Mouse (Mus musculus): ENCODE data around the gene Cyp4f13. TPM values are rescaled to one million over a fixed set of nuclear protein-coding genes. Genes with fewer than 3 reads are reported as not detected.

The Cyp4f13 gene
- polyA plus RNA-seq, 1 experiment = 53.3 TPM

- Histone ChIP-seq H3K4me3 (ENCODE audit: insufficient read depth, low read length) (no peak overlapping the region), H3K4me1 (ENCODE audit: control insufficient read depth, insufficient read depth, low read length) (no peaks in the 10 kb centered on the region), H3K27ac (ENCODE audit: insufficient read depth, low read depth, low read length) (no peak overlapping the region)
- no peak for TF ChIP-seq POLR2A (IDR thresholded peaks at IDR 0.05; ENCODE audit: borderline replicate concordance, low read depth, low read length)
- no peak for TF ChIP-seq CTCF (IDR thresholded peaks at IDR 0.05; ENCODE audit: low read depth, low read length)
Measured at GRCm38 (mm10) chr17:32916075-32916474, 31.1 kb downstream of the Cyp4f13 start.

- TF ChIP-seq POLR2A (IDR thresholded peaks at IDR 0.05; ENCODE audit: borderline replicate concordance, low read depth, low read length) (no peak), CTCF (IDR thresholded peaks at IDR 0.05; ENCODE audit: low read depth, low read length) (no peak)
- no peak overlapping the region for H3K4me3 ChIP-seq (ENCODE audit: insufficient read depth, low read length)
- no peaks in the 10 kb centered on the region for H3K4me1 ChIP-seq (ENCODE audit: control insufficient read depth, insufficient read depth, low read length)
- no peak overlapping the region for H3K27ac ChIP-seq (ENCODE audit: insufficient read depth, low read depth, low read length)
Measured at GRCm38 (mm10) chr17:32906172-32906571, 41.0 kb downstream of the Cyp4f13 start.

GRCm38 (mm10) chr17:32905239-32905638 is 42.0 kb downstream of the Cyp4f13 start:
- Histone ChIP-seq H3K4me1 (ENCODE audit: control insufficient read depth, insufficient read depth, low read length) (no peaks in the 10 kb centered on the region), H3K4me3 (ENCODE audit: insufficient read depth, low read length) (no peak overlapping the region), H3K27ac (ENCODE audit: insufficient read depth, low read depth, low read length) (no peak overlapping the region)
- TF ChIP-seq POLR2A (IDR thresholded peaks at IDR 0.05; ENCODE audit: borderline replicate concordance, low read depth, low read length) (no peak), CTCF (IDR thresholded peaks at IDR 0.05; ENCODE audit: low read depth, low read length) (peak; percentile 88)

GRCm38 (mm10) chr17:32904414-32904813 is 42.8 kb downstream of the Cyp4f13 start:
- TF ChIP-seq CTCF (IDR thresholded peaks at IDR 0.05; ENCODE audit: low read depth, low read length) = no peak
- TF ChIP-seq POLR2A (IDR thresholded peaks at IDR 0.05; ENCODE audit: borderline replicate concordance, low read depth, low read length) = no peak
- Histone ChIP-seq H3K27ac (ENCODE audit: insufficient read depth, low read depth, low read length) (no peak overlapping the region), H3K4me1 (ENCODE audit: control insufficient read depth, insufficient read depth, low read length) (no peaks in the 10 kb centered on the region), H3K4me3 (ENCODE audit: insufficient read depth, low read length) (no peak overlapping the region)

GRCm38 (mm10) chr17:32901751-32902525 is 45.3 kb downstream of the Cyp4f13 start:
- Histone ChIP-seq H3K4me3 (ENCODE audit: insufficient read depth, low read length) (no peak overlapping the region), H3K4me1 (ENCODE audit: control insufficient read depth, insufficient read depth, low read length) (no peaks in the 10 kb centered on the region), H3K27ac (ENCODE audit: insufficient read depth, low read depth, low read length) (no peak overlapping the region)
- TF ChIP-seq POLR2A (IDR thresholded peaks at IDR 0.05; ENCODE audit: borderline replicate concordance, low read depth, low read length) (no peak), CTCF (IDR thresholded peaks at IDR 0.05; ENCODE audit: low read depth, low read length) (no peak)

GRCm38 (mm10) chr17:32895421-32895820 is 51.8 kb downstream of the Cyp4f13 start:
- Histone ChIP-seq H3K27ac (ENCODE audit: insufficient read depth, low read depth, low read length) (no peak overlapping the region), H3K4me1 (ENCODE audit: control insufficient read depth, insufficient read depth, low read length) (peaks cover 3% of the 10 kb centered on the region), H3K4me3 (ENCODE audit: insufficient read depth, low read length) (no peak overlapping the region)
- TF ChIP-seq CTCF (IDR thresholded peaks at IDR 0.05; ENCODE audit: low read depth, low read length) = no peak
- TF ChIP-seq POLR2A (IDR thresholded peaks at IDR 0.05; ENCODE audit: borderline replicate concordance, low read depth, low read length) = no peak

GRCm38 (mm10) chr17:32893901-32894300 is 53.3 kb downstream of the Cyp4f13 start:
- no peak overlapping the region for H3K27ac ChIP-seq (ENCODE audit: insufficient read depth, low read depth, low read length)
- TF ChIP-seq POLR2A (IDR thresholded peaks at IDR 0.05; ENCODE audit: borderline replicate concordance, low read depth, low read length) = no peak
- TF ChIP-seq CTCF (IDR thresholded peaks at IDR 0.05; ENCODE audit: low read depth, low read length) = no peak
- no peak overlapping the region for H3K4me3 ChIP-seq (ENCODE audit: insufficient read depth, low read length)
- H3K4me1 ChIP-seq (ENCODE audit: control insufficient read depth, insufficient read depth, low read length) = peaks cover 6% of the 10 kb centered on the region

GRCm38 (mm10) chr17:32891239-32892180 is 55.7 kb downstream of the Cyp4f13 start, which contains the start of gene Zfp870:
Gene Zfp870 (minus strand): TSS chr17:32891642.
- Histone ChIP-seq H3K4me1 (ENCODE audit: control insufficient read depth, insufficient read depth, low read length) (peaks cover 6% of the 10 kb centered on the region), H3K4me3 (ENCODE audit: insufficient read depth, low read length) (peak within 1 kb of the TSS; percentile 79), H3K27ac (ENCODE audit: insufficient read depth, low read depth, low read length) (no peak within 1 kb of the TSS)
- TF ChIP-seq POLR2A (IDR thresholded peaks at IDR 0.05; ENCODE audit: borderline replicate concordance, low read depth, low read length) = no peak
- TF ChIP-seq CTCF (IDR thresholded peaks at IDR 0.05; ENCODE audit: low read depth, low read length) = no peak

- H3K27ac ChIP-seq (ENCODE audit: insufficient read depth, low read depth, low read length) = no peak overlapping the region
- peaks cover 6% of the 10 kb centered on the region for H3K4me1 ChIP-seq (ENCODE audit: control insufficient read depth, insufficient read depth, low read length)
- TF ChIP-seq POLR2A (IDR thresholded peaks at IDR 0.05; ENCODE audit: borderline replicate concordance, low read depth, low read length) (no peak), CTCF (IDR thresholded peaks at IDR 0.05; ENCODE audit: low read depth, low read length) (no peak)
- peak overlapping the region; percentile 79 for H3K4me3 ChIP-seq (ENCODE audit: insufficient read depth, low read length)
Measured at GRCm38 (mm10) chr17:32890852-32891238, 56.4 kb downstream of the Cyp4f13 start.

Measured in bone marrow macrophage, adult 2 months (primary cell).